Mouse (Mus musculus) kidney, adult 11 months (tissue): ENCODE data around the gene Stac3.

ENCODE experiments used
- DNase-seq: peaks from one replicate; pipeline ENCODE4 v3.0.0; 2022

The Stac3 gene

GRCm38 (mm10) chr10:127500894-127501893 is at the start of gene Stac3:
Gene Stac3 (plus strand): TSS chr10:127501686.
- no peak for DNase-seq

- DNase-seq, result no peak
These were observed 47.8 kb upstream of the Stac3 start for GRCm38 (mm10) chr10:127453701-127454100.

- DNase-seq, result no peak
These were observed 38.9 kb upstream of the Stac3 start for GRCm38 (mm10) chr10:127462411-127463096.

GRCm38 (mm10) chr10:127471281-127471988 is 30.1 kb upstream of the Stac3 start:
- no peak for DNase-seq

- DNase-seq, result no peak
These were observed 28.8 kb upstream of the Stac3 start for GRCm38 (mm10) chr10:127472722-127473121.

- no peak for DNase-seq
These were observed 26.3 kb upstream of the Stac3 start for GRCm38 (mm10) chr10:127475175-127475574.

GRCm38 (mm10) chr10:127476541-127476940 is 24.9 kb upstream of the Stac3 start:
- DNase-seq, result no peak

- no peak for DNase-seq
These were observed 24.2 kb upstream of the Stac3 start for GRCm38 (mm10) chr10:127477301-127477700.

GRCm38 (mm10) chr10:127479131-127479530 is 22.4 kb upstream of the Stac3 start:
- DNase-seq, result no peak

- peak; percentile 43 for DNase-seq
These were observed 20.4 kb upstream of the Stac3 start for GRCm38 (mm10) chr10:127480833-127481813.

GRCm38 (mm10) chr10:127485235-127485634 is 16.3 kb upstream of the Stac3 start:
- DNase-seq, result no peak

- DNase-seq, result no peak
These were observed 12.6 kb upstream of the Stac3 start for GRCm38 (mm10) chr10:127488856-127489255.

GRCm38 (mm10) chr10:127490160-127491127 is 11.0 kb upstream of the Stac3 start:
- no peak for DNase-seq

GRCm38 (mm10) chr10:127491128-127491512 is 10.4 kb upstream of the Stac3 start:
- DNase-seq, result no peak

GRCm38 (mm10) chr10:127492118-127492517 is 9.4 kb upstream of the Stac3 start:
- no peak for DNase-seq

- DNase-seq, result no peak
These were observed 5.3 kb upstream of the Stac3 start for GRCm38 (mm10) chr10:127496156-127496555.

GRCm38 (mm10) chr10:127499516-127499915 is 2.0 kb upstream of the Stac3 start:
- no peak for DNase-seq

GRCm38 (mm10) chr10:127500042-127500441 is 1.4 kb upstream of the Stac3 start:
- no peak for DNase-seq

- DNase-seq, result peak; percentile 64
These were observed 6.8 kb downstream of the Stac3 start for GRCm38 (mm10) chr10:127508239-127508638.

- DNase-seq, result peak; percentile 77
These were observed 7.8 kb downstream of the Stac3 start for GRCm38 (mm10) chr10:127509051-127509836.
